20 mouse cellular contexts compared by ENCODE assay signal in genomic region chr11:32142771-32143170, GRCm38 (mm10). TPM values are rescaled to one million over a fixed set of nuclear protein-coding genes. Genes with fewer than 3 reads are reported as not detected.
A peak's percentile ranks its signal among the peaks of the same experiment; 100 is the strongest.
DNase-seq lines count a peak whose midpoint lies in the region; ATAC-seq and TF ChIP-seq lines count a peak whose summit lies in the region.
"Had no signal": no experiment of that assay in that cellular context is flagged by ENCODE, and none has a peak within 500 bp of the region (broad histone marks: within the 10 kb centered on the region; RNA-seq: fewer than 3 reads in every experiment).

No protein-coding gene starts in this region.

- H3K27me3 ChIP-seq in forebrain, embryonic 16.5 days (replicated peaks; ENCODE audit: control insufficient read depth, insufficient read depth, low read length): no peaks in the 10 kb centered on the region
- H3K27me3 ChIP-seq in midbrain, embryonic 13.5 days: no peaks in the 10 kb centered on the region
- no peaks in the 10 kb centered on the region for H3K27me3 ChIP-seq in kidney, adult 2 months (replicated peaks; ENCODE audit: control insufficient read depth, insufficient read depth, low read length)
- H3K27me3 ChIP-seq: heart, embryonic 12.5 days; lung, embryonic 15.5 days; neural tube, embryonic 12.5 days; stomach, embryonic 15.5 days had no signal

- H3K9me3 ChIP-seq in forebrain, embryonic 16.5 days (ENCODE audit: control insufficient read depth, low read length): no peaks in the 10 kb centered on the region
- H3K9me3 ChIP-seq in midbrain, embryonic 13.5 days: no peaks in the 10 kb centered on the region
- H3K9me3 ChIP-seq: heart, embryonic 12.5 days; lung, embryonic 15.5 days; megakaryocyte, embryonic 14.5 days; neural tube, embryonic 12.5 days; stomach, embryonic 15.5 days had no signal

- H3K4me2 ChIP-seq in forebrain, embryonic 16.5 days (ENCODE audit: low read length): no peak overlapping the region
- H3K4me2 ChIP-seq in midbrain, embryonic 13.5 days (replicated peaks): no peak overlapping the region
- H3K4me2 ChIP-seq: heart, embryonic 12.5 days; liver, embryonic 11.5 days; lung, embryonic 15.5 days; neural tube, embryonic 12.5 days; stomach, embryonic 15.5 days had no signal

- no peaks in the 10 kb centered on the region for H3K36me3 ChIP-seq in forebrain, embryonic 16.5 days (ENCODE audit: control insufficient read depth, insufficient read depth)
- no peaks in the 10 kb centered on the region for H3K36me3 ChIP-seq in midbrain, embryonic 13.5 days
- H3K36me3 ChIP-seq in kidney, adult 2 months (ENCODE audit: control insufficient read depth, insufficient read depth, low read length): no peaks in the 10 kb centered on the region
- H3K36me3 ChIP-seq: heart, embryonic 12.5 days; lung, embryonic 15.5 days; neural tube, embryonic 12.5 days; stomach, embryonic 15.5 days had no signal

- no peak for TF ChIP-seq POLR2A in brain, embryonic 14.5 days (IDR thresholded peaks at IDR 0.05; ENCODE audit: borderline replicate concordance, extremely low read depth, insufficient read depth, insufficient read length, poor library complexity, severe bottlenecking)
- TF ChIP-seq POLR2A in kidney, adult 2 months (IDR thresholded peaks at IDR 0.05; ENCODE audit: low read depth, low read length): no peak

- peak overlapping the region; percentile 96 for H3K27ac ChIP-seq in forebrain, embryonic 16.5 days (ENCODE audit: low read length)
- peak overlapping the region; percentile 80 for H3K27ac ChIP-seq in midbrain, embryonic 13.5 days
- no peak overlapping the region for H3K27ac ChIP-seq in kidney, adult 2 months (ENCODE audit: insufficient read depth, low read depth, low read length)
- H3K27ac ChIP-seq: lung, embryonic 15.5 days; stomach, embryonic 15.5 days had no signal

- no peak overlapping the region for H3K4me3 ChIP-seq in forebrain, embryonic 16.5 days (replicated peaks; ENCODE audit: low read length)
- H3K4me3 ChIP-seq in midbrain, embryonic 13.5 days (replicated peaks): no peak overlapping the region
- no peak overlapping the region for H3K4me3 ChIP-seq in kidney, adult 2 months (ENCODE audit: insufficient read depth, low read depth, low read length)
- H3K4me3 ChIP-seq: heart, embryonic 12.5 days; lung, embryonic 15.5 days; megakaryocyte, embryonic 14.5 days; neural tube, embryonic 12.5 days; stomach, embryonic 15.5 days had no signal

- WGBS in forebrain, embryonic 16.5 days: 43% methylated on average over 5 of the region's 5 CpGs
- WGBS in midbrain, embryonic 13.5 days: 76% methylated on average over 5 of the region's 5 CpGs
- WGBS in kidney, adult 2 months: 79% methylated on average over 5 of the region's 5 CpGs

- no peak for ATAC-seq in forebrain, embryonic 16.5 days
- ATAC-seq in midbrain, embryonic 13.5 days: no peak

- peak; percentile 61 to 70 for DNase-seq in cerebellum, postnatal 10 days
- no peak for DNase-seq in cerebellum, adult 9-10 months
- DNase-seq in brain, embryonic 14.5 days (ENCODE audit: low read depth): peak; percentile 79
- DNase-seq in frontal cortex, adult 2 months (ENCODE audit: extremely low spot score in 1 of 2, low spot score in 1 of 2): no peak
- no peak for DNase-seq in frontal cortex, postnatal 36 days (ENCODE audit: low spot score in 2 of 2)
- no peak for DNase-seq in kidney, adult 2 months
- DNase-seq: cerebellum, adult 11-12 months; embryo, embryonic 11 days; gastrocnemius, postnatal 14 days; kidney, postnatal 14 days; retina, postnatal 1 day; thymus, postnatal 14 days had no signal

- H3K4me1 ChIP-seq in forebrain, embryonic 16.5 days (replicated peaks; ENCODE audit: control insufficient read depth, insufficient read depth, low read length): peaks cover 38% of the 10 kb centered on the region
- peaks cover 45% of the 10 kb centered on the region for H3K4me1 ChIP-seq in midbrain, embryonic 13.5 days (replicated peaks)
- 0 out of 2 replicates have a peak, but pooled peaks cover 6% of the 10 kb centered on the region for H3K4me1 ChIP-seq in kidney, adult 2 months (ENCODE audit: control insufficient read depth, insufficient read depth, low read length)
- H3K4me1 ChIP-seq: heart, embryonic 12.5 days; stomach, embryonic 15.5 days had no signal

- TF ChIP-seq CTCF in brain, embryonic 14.5 days (IDR thresholded peaks at IDR 0.05; ENCODE audit: borderline replicate concordance, extremely low read depth, insufficient read depth, insufficient read length): no peak
- TF ChIP-seq CTCF in kidney, adult 2 months (conservative IDR thresholded peaks at IDR 0.05; ENCODE audit: insufficient read depth, insufficient read length, low read depth, low read length): no peak

- no peak overlapping the region for H3K9ac ChIP-seq in forebrain, embryonic 16.5 days (replicated peaks; ENCODE audit: low read depth, low read length)
- no peak overlapping the region for H3K9ac ChIP-seq in midbrain, embryonic 13.5 days (replicated peaks)
- H3K9ac ChIP-seq: heart, embryonic 12.5 days; lung, embryonic 15.5 days; neural tube, embryonic 12.5 days; stomach, embryonic 15.5 days had no signal

RNA-seq across cellular contexts. Expression of gene Il9r, which starts 57.3 kb away (rescaled TPM):
- polyA plus RNA-seq in brain, embryonic 14.5 days (2012; rRNA removed): 0.11 TPM in 1 of 2 replicates, not detected in the other
- polyA plus RNA-seq in forebrain, embryonic 16.5 days (2015; fragmentation: Nextera tagmentation; extraction: Ambion mirVana): not detected in 2 replicates
- not detected in 2 replicates for polyA plus RNA-seq in midbrain, embryonic 13.5 days (2015; fragmentation: Nextera tagmentation; extraction: Ambion mirVana)
- not detected in 2 replicates for polyA plus RNA-seq in frontal cortex, adult 2 months (2012; rRNA removed)
- polyA plus RNA-seq in kidney, adult 2 months (2012; rRNA removed): 0.05 and 0.58 TPM in 2 replicates
- polyA plus RNA-seq: heart, embryonic 12.5 days had no signal

Comparison
In these comparisons a context has a peak if more than half of its experiments do, and no peak if none do; other contexts are left out.
1. DNase-seq: peak in cerebellum, postnatal 10 days (2 of 2) and brain, embryonic 14.5 days (single experiment); none in cerebellum, adult 9-10 months (single experiment), frontal cortex, adult 2 months (0 of 2), frontal cortex, postnatal 36 days (0 of 2) and kidney, adult 2 months (single experiment).